Mouse (Mus musculus) kidney, postnatal 4 days (tissue): Measurements from ENCODE around the gene Radil.

Experiments used
- DNase-seq, 2 experiments: peaks; one replicate each; pipeline ENCODE4 v3.0.0; 2021; ENCODE audit warnings: mixed read lengths in 2 of 2

Gene Radil

GRCm38 (mm10) chr5:142478829-142479435, 72.0 kb downstream of the Radil start:
- peak; percentile 93 to 94 for DNase-seq

GRCm38 (mm10) chr5:142477866-142478615, 72.9 kb downstream of the Radil start:
- no peak for DNase-seq

GRCm38 (mm10) chr5:142477346-142477745, 73.6 kb downstream of the Radil start:
- DNase-seq = peak in 1 of 2 experiments; percentile 35

- no peak for DNase-seq
These were observed 75.2 kb downstream of the Radil start for GRCm38 (mm10) chr5:142475669-142476068.

GRCm38 (mm10) chr5:142473696-142474095, 77.2 kb downstream of the Radil start:
- DNase-seq = no peak

- no peak for DNase-seq
These were observed 81.1 kb downstream of the Radil start for GRCm38 (mm10) chr5:142469796-142470195.

- DNase-seq = no peak
These were observed 82.5 kb downstream of the Radil start for GRCm38 (mm10) chr5:142468375-142468774.

GRCm38 (mm10) chr5:142463461-142464454, 87.1 kb downstream of the Radil start, which contains the start of gene Ap5z1:
TSS of gene Ap5z1 (plus strand) at chr5:142463944.
- peak; percentile 94 to 97 for DNase-seq

GRCm38 (mm10) chr5:142463011-142463410, 87.9 kb downstream of the Radil start:
- DNase-seq = no peak

- DNase-seq = no peak
These were observed 88.3 kb downstream of the Radil start for GRCm38 (mm10) chr5:142462641-142462948.

- DNase-seq = no peak
These were observed 88.8 kb downstream of the Radil start for GRCm38 (mm10) chr5:142461942-142462640.

GRCm38 (mm10) chr5:142459834-142460233, 91.1 kb downstream of the Radil start:
- no peak for DNase-seq

GRCm38 (mm10) chr5:142458791-142459557, 91.9 kb downstream of the Radil start:
- no peak for DNase-seq

GRCm38 (mm10) chr5:142457345-142457744, 93.6 kb downstream of the Radil start:
- peak in 1 of 2 experiments; percentile 64 for DNase-seq

GRCm38 (mm10) chr5:142456318-142456717, 94.6 kb downstream of the Radil start:
- no peak for DNase-seq

- no peak for DNase-seq
These were observed 97.2 kb downstream of the Radil start for GRCm38 (mm10) chr5:142453742-142454141.

- DNase-seq = peak in 1 of 2 experiments; percentile 68
These were observed 99.1 kb downstream of the Radil start for GRCm38 (mm10) chr5:142451759-142452158.

- DNase-seq = no peak
These were observed 100.1 kb downstream of the Radil start for GRCm38 (mm10) chr5:142450846-142451245.

- DNase-seq = no peak
These were observed 102.3 kb downstream of the Radil start for GRCm38 (mm10) chr5:142448623-142449022.

- DNase-seq = peak; percentile 94
These were observed 102.8 kb downstream of the Radil start for GRCm38 (mm10) chr5:142448076-142448475.

GRCm38 (mm10) chr5:142445709-142446108, 105.2 kb downstream of the Radil start:
- DNase-seq = no peak
